Mouse (Mus musculus) adrenal gland, adult 2 months (tissue): ENCODE measurements at regions not wholly inside any gene's neighbourhood (a gene's known extent, or its start where the extent isn't known, plus 50 kb on each side); places are given as distances from the start of the nearest gene placed in this dataset.

Source experiments
- DNase-seq: peaks from one replicate; pipeline ENCODE4 v3.0.0; 2021

- no peak for DNase-seq
These were observed 459.3 kb upstream of the Jag1 start for GRCm38 (mm10) chr2:137575750-137576149.

GRCm38 (mm10) chr2:137574845-137575449 lies 458.5 kb upstream of the Jag1 start:
- no peak for DNase-seq

DNA sequence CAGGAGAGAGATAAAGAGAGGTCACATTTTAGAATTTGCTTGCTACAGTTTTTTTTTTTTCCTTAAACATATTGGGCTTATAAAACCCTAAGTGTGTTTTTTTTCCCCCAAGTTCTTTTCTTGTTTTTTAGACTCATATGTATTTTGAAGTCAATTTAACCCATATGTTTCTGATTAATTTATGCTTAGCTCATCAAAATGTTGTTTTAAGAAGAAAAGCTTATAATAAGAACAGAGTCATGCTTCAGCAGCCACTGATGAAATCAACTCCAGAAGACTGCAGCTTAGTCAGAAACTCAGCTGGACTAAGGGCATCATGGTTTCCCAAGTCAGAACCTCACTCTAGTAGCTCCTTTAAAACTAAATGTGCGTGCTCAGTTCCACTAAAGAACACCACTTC lies 454.7 kb upstream of the Jag1 start:
- DNase-seq, result no peak

DNA sequence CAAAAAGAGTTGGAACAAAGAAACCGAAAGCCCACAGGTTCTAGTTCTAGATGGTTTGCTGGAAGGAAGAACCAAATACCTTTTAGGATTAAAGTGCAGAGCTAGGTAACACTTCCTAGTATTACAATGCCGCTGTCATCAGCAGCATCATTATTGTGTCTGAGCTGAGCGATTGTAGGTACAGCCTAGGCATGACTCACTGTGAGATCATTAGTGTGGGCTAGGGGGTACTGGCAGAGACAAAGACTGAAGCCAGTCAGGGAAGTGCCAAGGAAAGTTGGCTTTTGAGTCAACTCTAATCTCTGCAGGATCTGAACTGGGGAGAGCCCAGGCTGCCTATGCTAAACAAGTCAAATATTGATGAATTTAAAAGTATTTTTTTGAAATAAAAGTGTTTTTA lies 450.2 kb upstream of the Jag1 start:
- no peak for DNase-seq

DNA sequence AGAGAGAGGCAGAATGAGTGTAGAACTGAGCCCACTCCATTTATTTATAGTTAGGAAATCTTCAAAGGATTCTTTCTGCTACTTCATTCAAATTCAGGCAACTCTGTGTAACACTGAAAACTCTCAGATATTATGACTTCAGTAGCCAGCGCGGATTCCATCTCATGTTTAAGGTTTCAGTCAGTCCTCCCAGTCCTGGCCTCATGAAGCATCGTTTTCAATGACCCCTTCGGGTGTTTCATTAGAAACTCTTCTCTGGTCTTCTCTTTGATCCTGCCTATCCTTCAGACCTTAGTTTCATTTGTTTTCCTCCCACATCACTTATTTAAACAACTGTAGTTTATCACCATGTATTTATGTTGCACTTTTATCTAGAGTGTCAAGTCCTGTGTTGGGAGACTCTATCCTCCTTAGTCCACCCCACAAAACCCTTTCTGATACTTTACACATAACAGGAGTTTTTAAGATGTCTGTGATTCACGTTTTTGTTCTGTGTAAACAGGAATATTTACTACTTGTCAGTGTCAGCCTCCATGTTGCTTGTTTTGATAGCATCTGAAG lies 447.7 kb upstream of the Jag1 start:
- DNase-seq, result no peak

DNA sequence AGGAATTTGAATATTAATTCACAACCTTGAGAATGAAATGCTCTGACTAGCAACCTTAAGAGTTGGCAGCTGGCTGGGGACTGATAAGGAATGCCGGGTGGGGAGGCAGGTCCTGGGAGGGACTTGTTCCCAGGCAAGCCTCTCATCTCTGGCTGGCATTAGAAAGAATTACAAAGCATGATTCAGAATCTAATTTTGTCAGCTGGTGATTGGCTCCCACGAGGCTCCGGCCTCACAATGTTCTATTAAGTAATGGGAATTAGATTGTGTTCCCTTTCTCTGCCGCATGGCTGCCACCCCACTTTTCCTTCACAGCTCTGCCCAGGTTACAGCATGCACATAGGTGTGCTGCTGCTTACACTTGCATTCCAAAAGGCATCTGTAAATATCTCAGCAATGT lies 443.9 kb upstream of the Jag1 start:
- DNase-seq, result peak; percentile 47

DNA sequence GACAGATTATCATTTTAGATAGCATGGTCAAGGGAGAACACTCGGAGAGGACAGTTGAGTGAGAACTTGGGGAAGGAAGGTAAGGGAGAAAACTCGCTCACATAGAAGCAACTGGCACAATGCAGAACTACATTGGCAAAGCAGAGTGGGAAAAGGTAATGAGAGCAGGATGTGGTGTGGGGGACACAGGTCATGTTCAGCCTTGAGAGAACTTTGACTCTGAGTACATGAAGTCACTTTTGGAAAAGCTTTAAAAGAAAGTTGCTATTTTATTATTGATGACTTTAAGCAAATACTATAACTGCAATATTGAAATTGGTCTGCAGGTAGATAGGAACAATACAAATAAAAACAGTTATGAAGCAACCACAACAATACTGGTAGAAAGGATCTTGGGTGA lies 437.4 kb upstream of the Jag1 start:
- no peak for DNase-seq

DNA sequence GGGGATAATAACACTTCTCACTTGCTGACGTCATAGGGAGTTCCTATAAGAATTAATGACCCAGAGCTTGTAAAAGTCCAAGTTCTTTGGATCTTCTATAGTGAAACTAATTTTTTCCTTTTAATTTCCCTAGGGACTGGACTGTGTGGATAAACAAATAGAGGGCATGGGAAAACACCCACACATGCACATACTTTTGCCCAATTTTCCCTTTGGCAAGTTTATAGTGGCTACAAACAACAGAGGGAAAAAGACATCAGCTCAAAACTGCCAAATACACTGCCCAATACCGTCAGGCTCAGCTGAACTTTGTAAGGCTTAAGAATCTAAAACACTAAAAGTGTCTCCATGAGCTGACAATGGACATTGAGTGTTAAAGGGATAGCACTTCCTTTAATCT lies 420.1 kb upstream of the Jag1 start:
- DNase-seq, result no peak

GRCm38 (mm10) chr2:137516271-137516670 lies 399.8 kb upstream of the Jag1 start:
- DNase-seq, result no peak

DNA sequence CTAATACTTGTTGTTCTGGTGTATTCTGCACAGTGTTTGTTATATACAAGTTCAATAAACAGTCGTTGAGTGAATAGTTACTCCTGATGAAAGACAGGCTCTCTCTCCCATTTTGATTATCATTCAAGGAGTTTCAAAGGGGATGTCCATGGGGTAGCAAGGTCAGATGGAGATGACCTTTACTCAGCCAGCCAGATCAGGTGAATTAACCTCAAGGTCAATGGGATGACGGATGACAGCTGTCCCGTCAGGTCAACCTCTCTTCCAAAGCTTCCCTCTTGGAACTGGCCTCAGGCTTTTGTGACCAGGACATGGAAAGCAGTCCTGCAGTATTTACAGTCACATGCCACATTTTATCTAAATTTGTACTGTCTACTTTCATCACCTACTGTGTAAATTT lies 398.6 kb upstream of the Jag1 start:
- DNase-seq, result no peak

- DNase-seq, result no peak
These were observed 397.6 kb upstream of the Jag1 start for GRCm38 (mm10) chr2:137513895-137514506.

DNA sequence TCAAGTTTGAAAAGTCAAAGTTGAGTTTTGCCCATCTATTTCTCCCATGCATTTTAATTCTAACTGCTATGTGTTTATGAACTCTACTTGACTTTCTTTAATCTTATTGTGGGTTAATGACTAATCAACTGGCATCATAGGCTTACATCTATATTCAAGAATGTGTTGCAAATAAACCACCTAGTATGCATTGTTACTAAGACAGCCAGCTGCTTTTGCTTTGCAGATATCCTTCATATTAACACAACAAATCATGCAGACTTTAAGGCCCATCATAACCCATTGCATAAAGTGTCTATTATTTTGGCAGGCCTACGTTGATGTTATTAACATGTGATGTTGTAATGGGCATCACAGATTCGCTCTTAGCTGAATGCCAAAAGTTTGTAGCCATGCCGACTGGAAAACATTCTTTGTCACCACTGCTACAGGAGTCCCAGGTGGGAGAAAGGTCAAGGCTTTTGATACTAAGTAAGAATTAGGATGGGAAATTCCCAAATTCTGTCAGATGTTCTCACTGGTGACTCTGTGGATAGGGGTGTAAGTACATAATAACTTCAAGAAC lies 394.3 kb upstream of the Jag1 start:
- DNase-seq, result no peak

DNA sequence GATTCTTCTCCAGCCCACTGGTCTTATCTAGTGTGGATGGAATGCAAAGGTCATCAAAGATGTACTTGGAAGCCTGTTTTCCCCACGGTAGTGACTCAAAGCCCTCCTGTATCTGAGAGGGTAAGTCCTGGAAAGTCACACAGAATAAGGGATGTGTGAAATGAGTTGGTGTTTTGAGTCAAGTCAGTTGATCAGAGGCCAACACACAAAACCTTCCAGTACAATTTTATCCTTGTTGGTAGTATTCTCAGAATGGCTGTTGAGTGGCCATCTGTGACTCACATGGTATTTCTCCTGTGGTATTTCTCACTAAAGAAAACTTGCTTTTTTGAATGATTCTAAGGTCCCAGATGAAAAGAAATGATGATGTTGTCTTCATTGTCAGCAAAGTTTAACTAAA lies 384.8 kb upstream of the Jag1 start:
- DNase-seq, result no peak

DNA sequence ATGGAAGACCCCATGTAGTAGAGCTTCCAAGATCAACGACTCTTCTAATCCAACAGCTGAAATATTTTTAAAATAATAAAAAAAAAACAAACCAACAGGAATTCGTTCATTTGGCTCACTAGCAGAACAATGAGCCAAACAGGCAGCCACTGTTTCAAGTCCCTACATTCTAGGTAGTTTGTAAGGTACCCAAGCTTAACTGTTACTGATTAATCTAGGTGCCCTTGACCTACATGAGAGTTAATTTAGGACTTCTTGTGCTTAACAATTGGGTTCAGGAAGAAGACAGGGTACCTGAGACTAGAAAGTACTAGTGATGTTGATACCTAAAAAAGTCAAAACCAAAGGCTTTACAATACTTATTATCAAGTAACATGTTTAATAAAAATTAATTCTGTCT lies 381.2 kb upstream of the Jag1 start:
- DNase-seq, result no peak

GRCm38 (mm10) chr2:137493600-137493999 lies 377.2 kb upstream of the Jag1 start:
- no peak for DNase-seq

DNA sequence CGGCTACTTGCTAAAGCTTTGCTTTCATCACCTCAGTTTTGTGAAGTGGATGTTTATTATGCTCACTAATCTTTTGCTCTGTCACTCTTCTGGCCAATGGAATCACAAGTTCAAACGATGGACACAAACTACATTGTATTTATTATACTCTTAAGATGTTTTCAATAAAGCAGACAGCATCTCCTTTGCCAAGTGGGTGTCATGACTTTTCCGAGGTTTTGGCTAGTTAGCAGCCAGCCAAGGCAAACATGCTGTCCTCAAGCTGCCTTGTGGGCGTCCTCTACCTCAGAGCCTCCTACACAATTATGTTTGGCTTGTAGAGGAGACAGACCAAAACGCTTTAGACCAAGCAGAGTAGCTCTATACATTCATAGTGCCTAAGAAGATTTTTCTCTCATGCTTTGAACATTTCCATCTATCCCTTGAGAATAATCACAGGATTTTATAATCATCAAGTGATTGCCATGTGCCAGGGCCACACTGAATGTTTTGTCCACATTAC lies 372.8 kb upstream of the Jag1 start:
- DNase-seq, result no peak

GRCm38 (mm10) chr2:137468769-137469168 lies 352.3 kb upstream of the Jag1 start:
- no peak for DNase-seq

GRCm38 (mm10) chr2:137457061-137457753 lies 340.8 kb upstream of the Jag1 start:
- DNase-seq, result no peak

DNA sequence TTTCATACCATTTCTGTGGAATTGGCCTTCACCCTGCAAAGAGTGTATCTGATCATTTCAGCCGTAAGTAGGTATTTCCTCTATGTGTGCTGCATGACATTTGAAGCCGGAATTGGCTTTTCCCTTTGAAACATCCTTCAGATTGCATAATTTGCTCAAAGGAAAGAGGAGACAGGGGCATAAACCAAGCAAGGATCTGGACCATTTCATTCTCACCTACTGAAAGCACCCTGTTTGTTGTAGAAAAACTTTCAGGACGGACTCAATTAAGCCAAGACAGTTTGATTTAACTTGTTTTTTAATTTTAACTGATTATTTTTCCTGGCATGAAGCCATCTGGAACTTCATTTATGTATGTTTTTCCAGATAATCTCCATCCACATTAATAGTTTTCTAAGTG lies 340.0 kb upstream of the Jag1 start:
- DNase-seq, result no peak

DNA sequence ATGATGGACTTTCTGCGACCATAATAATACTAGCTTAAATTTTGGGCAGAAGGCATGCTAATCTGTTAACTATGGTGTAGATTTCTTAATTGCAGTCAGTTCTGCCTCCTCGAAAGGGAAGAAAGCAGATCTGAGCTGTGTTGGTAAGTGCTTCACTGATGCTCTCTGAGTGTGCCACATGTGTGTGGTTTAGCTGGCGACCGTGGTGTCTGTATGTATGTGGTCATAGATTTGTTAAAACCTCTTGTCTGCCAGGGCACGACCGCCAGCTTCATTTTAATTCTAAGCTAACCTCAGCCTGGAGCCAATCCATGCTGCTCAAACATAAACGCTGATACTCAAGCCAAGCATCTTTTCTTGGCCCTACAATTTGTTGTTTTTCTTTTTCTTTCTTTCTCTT lies 330.5 kb upstream of the Jag1 start:
- DNase-seq, result no peak

DNA sequence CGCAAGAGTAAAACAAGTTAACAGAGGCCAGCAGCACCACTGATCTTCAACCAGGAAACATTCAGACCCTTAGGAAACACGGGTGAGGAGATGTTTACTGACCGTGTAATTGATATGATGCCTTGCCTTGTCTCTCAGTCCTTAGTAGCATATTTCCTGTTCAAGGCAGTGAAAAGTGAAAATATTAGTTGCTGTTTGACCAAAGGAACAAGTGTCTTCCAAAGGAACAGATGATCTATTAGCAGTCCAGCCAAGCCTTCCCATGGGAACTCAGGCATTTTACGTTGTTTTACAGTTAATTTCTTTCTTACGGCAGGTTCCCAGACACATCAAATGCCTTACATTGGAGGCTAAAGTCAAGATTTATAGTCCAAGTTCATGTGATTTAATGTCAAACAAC lies 321.3 kb upstream of the Jag1 start:
- DNase-seq, result no peak

- no peak for DNase-seq
These were observed 319.7 kb upstream of the Jag1 start for GRCm38 (mm10) chr2:137436161-137436560.

DNA sequence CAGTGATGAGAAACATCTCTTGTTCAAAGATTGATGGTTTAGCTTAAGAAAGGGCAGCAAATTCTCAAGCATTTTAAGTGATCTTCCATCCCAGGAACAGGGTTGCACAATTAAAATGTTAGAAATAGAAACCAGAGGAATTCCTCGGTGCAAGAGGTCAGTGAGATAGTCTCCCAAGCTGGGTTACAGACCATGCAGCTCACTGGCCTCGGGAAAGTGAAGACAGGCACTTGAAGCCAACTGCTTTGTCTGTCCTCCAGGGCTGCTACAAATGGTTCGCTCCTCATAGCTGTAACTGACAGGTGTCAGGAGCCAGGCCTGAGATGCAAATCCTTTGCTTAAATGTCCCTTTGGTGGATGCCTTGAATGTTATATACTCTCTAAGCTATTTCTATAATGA lies 306.2 kb upstream of the Jag1 start:
- DNase-seq, result peak; percentile 19
